Mouse (Mus musculus) liver, embryonic 16.5 days (tissue): ENCODE measurements around the gene Kdm2b. TPM values are rescaled to one million over a fixed set of nuclear protein-coding genes. Genes with fewer than 3 reads are reported as not detected.

ENCODE experiments used
- ATAC-seq: fragments of 200-750 bp; cut with Nextera tagmentation; 2 replicates; pipeline ENCODE4 v1.8.0; 2017; ENCODE audit warnings: low read depth, mild to moderate bottlenecking, moderate number of reproducible peaks, moderate library complexity
- H3K27ac ChIP-seq: fragments of 300-500 bp; sonication (generic); 2 replicates; pipeline ENCODE4 v1.5.1; 2014; ENCODE audit warnings: mild to moderate bottlenecking, low read length
- H3K27me3 ChIP-seq: fragments of 300-500 bp; sonication (generic); 2 replicates; pipeline ENCODE4 v1.6.1; 2014; ENCODE audit warnings: low read depth, low read length, mixed read lengths; ENCODE audit not compliant: control insufficient read depth, insufficient read depth
- H3K36me3 ChIP-seq: fragments of 300-500 bp; sonication (generic); 2 replicates; pipeline ENCODE4 v1.6.1; 2014; ENCODE audit warnings: mild to moderate bottlenecking; ENCODE audit not compliant: control insufficient read depth, insufficient read depth
- H3K4me1 ChIP-seq: fragments of 300-500 bp; sonication (generic); 2 replicates; pipeline ENCODE4 v1.6.1; 2014; ENCODE audit warnings: low read depth, low read length, mixed read lengths; ENCODE audit not compliant: control insufficient read depth
- H3K4me2 ChIP-seq: fragments of 300-500 bp; sonication (generic); 2 replicates; pipeline ENCODE4 v1.6.1; 2014; ENCODE audit warnings: low read depth, low read length, mixed read lengths
- H3K4me3 ChIP-seq: fragments of 300-500 bp; sonication (generic); 2 replicates; pipeline ENCODE4 v1.5.1; 2014; ENCODE audit warnings: low read depth, mild to moderate bottlenecking, low read length
- H3K9ac ChIP-seq: fragments of 300-500 bp; sonication (generic); 2 replicates; pipeline ENCODE4 v1.6.1; 2014; ENCODE audit warnings: low read depth, low read length
- H3K9me3 ChIP-seq: fragments of 300-500 bp; sonication (generic); replicated peaks from 2 replicates; pipeline ENCODE4 v1.6.1; 2016; ENCODE audit warnings: low read length; ENCODE audit not compliant: control insufficient read depth
- WGBS: fragments of 180-500 bp; shearing (Covaris S2); extraction: QIAGEN DNeasy Blood & Tissue Kit; methylation state at CpG from one replicate; pipeline ENCODE4 v1.1.7; 2014; ENCODE audit not compliant: insufficient replicate concordance; 5-methylcytosine and 5-hydroxymethylcytosine counted together
- polyA plus RNA-seq: library from polyadenylated mRNA; unstranded; fragments of >200 nt; fragmentation: Nextera tagmentation; extraction: Ambion mirVana; gene quantifications from 2 replicates; pipeline ENCODE4 v1.2.1, GENCODE M21; 2015

Gene Kdm2b
- polyA plus RNA-seq, 1 experiment from 2014 or later, result 14.4 TPM

- Histone ChIP-seq H3K9ac (peak within 1 kb of the TSS; percentile 90), H3K27me3 (no peaks in the 10 kb centered on the region), H3K36me3 (peaks cover 28% of the 10 kb centered on the region), H3K4me1 (peaks cover 25% of the 10 kb centered on the region), H3K4me3 (peak within 1 kb of the TSS; percentile 93), H3K4me2 (peak within 1 kb of the TSS; percentile 84), H3K9me3 (no peaks in the 10 kb centered on the region), H3K27ac (peak within 1 kb of the TSS; percentile 97)
- under 1% methylated on average over 55 of the region's 55 CpGs for WGBS
- ATAC-seq, result peak; percentile 99
Observed at GRCm38 (mm10) chr5:122820777-122821523, 168.7 kb downstream of the Kdm2b start, which contains the start of gene Anapc5. Gene Anapc5 (minus strand): TSS chr5:122821339.

Other genes with a start within 250 kb of the Kdm2b start
- gene Camkk2, start 210.4 kb downstream of the Kdm2b start, polyA plus RNA-seq, result 7.6 and 8.4 TPM in 2 replicates
- 199 and 210 TPM in 2 replicates for gene Anapc5, start 168.5 kb downstream of the Kdm2b start, polyA plus RNA-seq
- 10.5 and 10.6 TPM in 2 replicates for gene Rnf34, start 139.8 kb downstream of the Kdm2b start, polyA plus RNA-seq
- gene Orai1, start 25.3 kb upstream of the Kdm2b start, polyA plus RNA-seq, result 8.3 and 8.4 TPM in 2 replicates
- gene Morn3, start 57.2 kb upstream of the Kdm2b start, polyA plus RNA-seq, result not detected in 2 replicates
- gene Tmem120b, start 78.6 kb upstream of the Kdm2b start, polyA plus RNA-seq, result 25.1 and 26.1 TPM in 2 replicates
- 1.7 and 2.3 TPM in 2 replicates for gene Rhof, start 142.9 kb upstream of the Kdm2b start, polyA plus RNA-seq
- gene Setd1b, start 152.4 kb upstream of the Kdm2b start, polyA plus RNA-seq, result 3.5 and 4.1 TPM in 2 replicates
- 63.8 and 73.2 TPM in 2 replicates for gene Psmd9, start 179.6 kb upstream of the Kdm2b start, polyA plus RNA-seq
- 110 and 129 TPM in 2 replicates for gene Hpd, start 192.9 kb upstream of the Kdm2b start, polyA plus RNA-seq